Mouse (Mus musculus) CH12.LX (cell line): ENCODE measurements around the gene Gm20914. TPM values are rescaled to one million over a fixed set of nuclear protein-coding genes. Genes with fewer than 3 reads are reported as not detected.
"Not testable (repeated sequence)": the region's sequence is repeated elsewhere in the genome, so short reads cannot be mapped to it uniquely, and the experiment has no call there.

Experiments used
- DNase-seq: peaks from one replicate; pipeline ENCODE4 v3.0.0-alpha.2; 2013; ENCODE audit errors: extremely low read depth
- H3K27ac ChIP-seq: 2 replicates; pipeline ENCODE4 v1.5.1; 2012; ENCODE audit warnings: low read depth, mild to moderate bottlenecking, control low read depth, moderate library complexity; ENCODE audit not compliant: insufficient read depth
- H3K27me3 ChIP-seq: replicated peaks from 2 replicates; pipeline ENCODE3; 2012; ENCODE audit warnings: inconsistent platforms
- H3K36me3 ChIP-seq, 2 experiments: replicated peaks in 1 of 2; 2 replicates each; pipeline versions ENCODE3 to v1.6.1; 2012; ENCODE audit warnings: inconsistent platforms in 1 of 2, low read length in 1 of 2, mild to moderate bottlenecking in 1 of 2, mixed read lengths in 1 of 2, moderate library complexity in 1 of 2; ENCODE audit not compliant: control insufficient read depth in 1 of 2, insufficient read depth in 1 of 2
- H3K4me1 ChIP-seq, 2 experiments: 2 replicates each; pipeline ENCODE4 v1.6.1; 2012; ENCODE audit warnings: inconsistent platforms in 1 of 2, moderate library complexity in 1 of 2; ENCODE audit not compliant: insufficient read depth in 2 of 2, control insufficient read depth in 1 of 2
- H3K4me2 ChIP-seq: 2 replicates; pipeline ENCODE4 v1.6.1; 2012; ENCODE audit warnings: low read depth, mild to moderate bottlenecking, control low read depth; ENCODE audit not compliant: poor library complexity, insufficient read depth, severe bottlenecking
- H3K4me3 ChIP-seq, 3 experiments: fragments of 150-350 bp in 1 of 3; sonication (generic) in 1 of 3; replicated peaks in 1 of 3; 2 replicates each; pipeline versions ENCODE3 to v1.5.1; 2011 to 2012; ENCODE audit warnings: low read depth in 2 of 3, low read length in 2 of 3, mild to moderate bottlenecking in 2 of 3, moderate library complexity in 2 of 3, control low read depth in 1 of 3, improper control_type of control experiment in 1 of 3, inconsistent platforms in 1 of 3, mixed read lengths in 1 of 3; ENCODE audit not compliant: poor library complexity in 1 of 3
- H3K79me2 ChIP-seq: replicated peaks from 2 replicates; pipeline ENCODE4 v1.6.1; 2012; ENCODE audit warnings: mild to moderate bottlenecking, moderate library complexity; ENCODE audit not compliant: control insufficient read depth, poor library complexity, insufficient read depth, severe bottlenecking; ENCODE audit errors: extremely low read depth
- H3K9ac ChIP-seq: 2 replicates; pipeline ENCODE4 v1.6.1; 2012; ENCODE audit warnings: low read depth, mild to moderate bottlenecking, control low read depth, moderate library complexity; ENCODE audit not compliant: insufficient read depth
- H3K9me3 ChIP-seq: replicated peaks from 2 replicates; pipeline ENCODE3; 2012; ENCODE audit warnings: low read length, inconsistent platforms, mixed read lengths
- dilution Hi-C: fragments of 300-500 bp; cut with MboI; formaldehyde crosslinking; loops from 2 replicates; pipeline ENCODE4 v1.14.3; 2020; ENCODE audit warnings: low sequenced_read_pairs; ENCODE audit not compliant: extremely low pct_unique_long_range_greater_than_20kb, extremely low pct_ligation_motif_present
- in situ Hi-C: fragments of 300-500 bp; cut with MboI; formaldehyde crosslinking; loops from 3 replicates; pipeline ENCODE4 v1.14.3; 2019; ENCODE audit warnings: low sequenced_read_pairs, low pct_ligation_motif_present, low pct_unique_long_range_greater_than_20kb, mixed read lengths
- polyA plus RNA-seq: library from polyadenylated mRNA; unstranded; fragments of >175 nt; gene quantifications from 2 replicates; pipeline ENCODE4 v1.2.1, GENCODE M21; 2012; ENCODE audit warnings: low read depth; ENCODE audit not compliant: insufficient read length
- total RNA-seq, 2 experiments: library from RNA; depleted of rRNA; stranded (reverse); fragments of 300-350 nt in 1 of 2; fragments of >200 nt in 1 of 2; gene quantifications; 2 replicates each; pipeline ENCODE4 v1.2.3; 2012 to 2014

Gm20914 gene
- total RNA-seq (2012; rRNA removed) (not detected in 2 replicates), total RNA-seq (2014; rRNA removed) (not detected in 2 replicates), polyA plus RNA-seq (not detected in 2 replicates)

- H3K36me3 ChIP-seq, H3K27me3 ChIP-seq, H3K4me1 ChIP-seq, H3K9me3 ChIP-seq, DNase-seq, in situ Hi-C loops, H3K4me2 ChIP-seq, H3K79me2 ChIP-seq, H3K27ac ChIP-seq, dilution Hi-C loops, H3K4me3 ChIP-seq, H3K9ac ChIP-seq: not testable (repeated sequence)
These were observed at the start of gene Gm20914 for GRCm38 (mm10) chrY:5725678-5726077. TSS of gene Gm20914 (plus strand) at chrY:5725978.

Other genes with a start within 250 kb of the Gm20914 start
- not detected in 2 replicates for gene Gm21854, start 69.0 kb upstream of the Gm20914 start, total RNA-seq (2012; rRNA removed)
- not detected in 2 replicates for gene Gm21854, start 69.0 kb upstream of the Gm20914 start, total RNA-seq (2014; rRNA removed)
- not detected in 2 replicates for gene Gm21854, start 69.0 kb upstream of the Gm20914 start, polyA plus RNA-seq
- gene Gm28171, start 67.4 kb downstream of the Gm20914 start, total RNA-seq (2012; rRNA removed): not detected in 2 replicates
- not detected in 2 replicates for gene Gm28171, start 67.4 kb downstream of the Gm20914 start, total RNA-seq (2014; rRNA removed)
- gene Gm28171, start 67.4 kb downstream of the Gm20914 start, polyA plus RNA-seq: not detected in 2 replicates
- gene Gm21778, start 216.5 kb downstream of the Gm20914 start, total RNA-seq (2012; rRNA removed): not detected in 2 replicates
- gene Gm21778, start 216.5 kb downstream of the Gm20914 start, total RNA-seq (2014; rRNA removed): not detected in 2 replicates
- gene Gm21778, start 216.5 kb downstream of the Gm20914 start, polyA plus RNA-seq: not detected in 2 replicates